Mouse (Mus musculus) cerebellum, adult 8-10 months (tissue): ENCODE results near the gene Cdt1.
"Not testable (repeated sequence)": the region's sequence is repeated elsewhere in the genome, so short reads cannot be mapped to it uniquely, and the experiment has no call there.

Experiments
- DNase-seq: peaks from one replicate; pipeline ENCODE4 v3.0.0; 2022

The Cdt1 gene

GRCm38 (mm10) chr8:122550234-122550994 lies 17.4 kb upstream of the Cdt1 start:
- no peak for DNase-seq

GRCm38 (mm10) chr8:122550995-122551264 lies 16.9 kb upstream of the Cdt1 start:
- no peak for DNase-seq

- peak; percentile 56 for DNase-seq
Measured at GRCm38 (mm10) chr8:122551265-122552051, 16.4 kb upstream of the Cdt1 start, which contains the start of gene Piezo1. Gene Piezo1 (minus strand): TSS chr8:122551329.

GRCm38 (mm10) chr8:122554786-122555185 lies 13.0 kb upstream of the Cdt1 start:
- DNase-seq: no peak

GRCm38 (mm10) chr8:122556030-122557009 lies 11.5 kb upstream of the Cdt1 start:
- no peak for DNase-seq

- DNase-seq: no peak
Measured at GRCm38 (mm10) chr8:122557248-122558038, 10.4 kb upstream of the Cdt1 start.

- DNase-seq: no peak
Measured at GRCm38 (mm10) chr8:122558671-122559349, 9.0 kb upstream of the Cdt1 start.

GRCm38 (mm10) chr8:122561199-122561598 lies 6.6 kb upstream of the Cdt1 start:
- no peak for DNase-seq

GRCm38 (mm10) chr8:122564363-122565352 lies 3.2 kb upstream of the Cdt1 start:
- DNase-seq: no peak

- no peak for DNase-seq
Measured at GRCm38 (mm10) chr8:122566766-122567165, 1.0 kb upstream of the Cdt1 start.

GRCm38 (mm10) chr8:122568109-122568504 lies 292 bp downstream of the Cdt1 start:
- DNase-seq: no peak

GRCm38 (mm10) chr8:122568881-122569309 lies 1.1 kb downstream of the Cdt1 start:
- no peak for DNase-seq

- no peak for DNase-seq
Measured at GRCm38 (mm10) chr8:122569329-122569728, 1.5 kb downstream of the Cdt1 start.

- DNase-seq: no peak
Measured at GRCm38 (mm10) chr8:122569996-122570395, 2.2 kb downstream of the Cdt1 start.

- DNase-seq: peak; percentile 64
Measured at GRCm38 (mm10) chr8:122571153-122571552, 3.3 kb downstream of the Cdt1 start.

GRCm38 (mm10) chr8:122571750-122572267 lies 4.0 kb downstream of the Cdt1 start:
- DNase-seq: no peak

- DNase-seq: no peak
Measured at GRCm38 (mm10) chr8:122572751-122573150, 4.9 kb downstream of the Cdt1 start.

GRCm38 (mm10) chr8:122573176-122573575 lies 5.4 kb downstream of the Cdt1 start:
- DNase-seq: not testable (repeated sequence)

- no peak for DNase-seq
Measured at GRCm38 (mm10) chr8:122573577-122573976, 5.8 kb downstream of the Cdt1 start.

- no peak for DNase-seq
Measured at GRCm38 (mm10) chr8:122574264-122574663, 6.4 kb downstream of the Cdt1 start.
